Mouse (Mus musculus): Measurements from ENCODE around the gene Dip2c. TPM values are rescaled to one million over a fixed set of nuclear protein-coding genes. Genes with fewer than 3 reads are reported as not detected.
A peak's percentile ranks its signal among the peaks of the same experiment; 100 is the strongest.

Dip2c gene
- polyA plus RNA-seq, 1 experiment from 2014 or later, result 2.3 TPM

GRCm38 (mm10) chr13:9697340-9697739, 421.0 kb downstream of the Dip2c start:
- no peak for ATAC-seq
- Histone ChIP-seq H3K36me3 (ENCODE audit: control insufficient read depth, insufficient read depth, low read length) (peaks cover 8% of the 10 kb centered on the region; the same call in 1 of the 2 replicates), H3K27me3 (replicated peaks; ENCODE audit: control insufficient read depth, insufficient read depth, low read length) (no peaks in the 10 kb centered on the region), H3K9ac (ENCODE audit: low read depth, low read length) (no peak overlapping the region), H3K4me2 (ENCODE audit: low read depth, low read length) (no peak overlapping the region), H3K9me3 (ENCODE audit: control insufficient read depth, low read length) (no peaks in the 10 kb centered on the region), H3K4me3 (ENCODE audit: low read length) (no peak overlapping the region), H3K4me1 (ENCODE audit: control insufficient read depth, insufficient read depth, low read length) (no peaks in the 10 kb centered on the region), H3K27ac (ENCODE audit: low read length) (no peak overlapping the region)
- WGBS, result 95% methylated on average over 4 of the region's 4 CpGs

- H3K36me3 ChIP-seq (ENCODE audit: control insufficient read depth, insufficient read depth, low read length), result no peaks in the 10 kb centered on the region
- H3K4me2 ChIP-seq (ENCODE audit: low read depth, low read length), result no peak overlapping the region
- H3K4me1 ChIP-seq (ENCODE audit: control insufficient read depth, insufficient read depth, low read length), result no peaks in the 10 kb centered on the region
- no peak overlapping the region for H3K9ac ChIP-seq (ENCODE audit: low read depth, low read length)
- peak; percentile 48; the same call in 1 of the 2 replicates for ATAC-seq
- no peak overlapping the region for H3K27ac ChIP-seq (ENCODE audit: low read length)
- no peaks in the 10 kb centered on the region for H3K9me3 ChIP-seq (ENCODE audit: control insufficient read depth, low read length)
- 80% methylated on average over 12 of the region's 12 CpGs for WGBS
- no peaks in the 10 kb centered on the region for H3K27me3 ChIP-seq (replicated peaks; ENCODE audit: control insufficient read depth, insufficient read depth, low read length)
- no peak overlapping the region for H3K4me3 ChIP-seq (ENCODE audit: low read length)
Observed at GRCm38 (mm10) chr13:9702615-9703235, 426.4 kb downstream of the Dip2c start.

- no peaks in the 10 kb centered on the region for H3K36me3 ChIP-seq (ENCODE audit: control insufficient read depth, insufficient read depth, low read length)
- whole genome bisulfite sequencing, result 89% methylated on average over 8 of the region's 8 CpGs
- ATAC-seq, result no peak
Observed at GRCm38 (mm10) chr13:9706720-9707119, 430.4 kb downstream of the Dip2c start.

GRCm38 (mm10) chr13:9708433-9709240, 432.3 kb downstream of the Dip2c start:
- Histone ChIP-seq H3K4me3 (ENCODE audit: low read length) (no peak overlapping the region), H3K9me3 (ENCODE audit: control insufficient read depth, low read length) (no peaks in the 10 kb centered on the region), H3K4me2 (ENCODE audit: low read depth, low read length) (no peak overlapping the region), H3K27ac (ENCODE audit: low read length) (no peak overlapping the region), H3K36me3 (ENCODE audit: control insufficient read depth, insufficient read depth, low read length) (no peaks in the 10 kb centered on the region), H3K9ac (ENCODE audit: low read depth, low read length) (no peak overlapping the region), H3K4me1 (ENCODE audit: control insufficient read depth, insufficient read depth, low read length) (no peaks in the 10 kb centered on the region), H3K27me3 (replicated peaks; ENCODE audit: control insufficient read depth, insufficient read depth, low read length) (no peaks in the 10 kb centered on the region)
- ATAC-seq, result peak; percentile 56
- WGBS, result 74% methylated on average over 7 of the region's 7 CpGs

More at GRCm38 (mm10) chr13:9706720-9707119, 430.4 kb downstream of the Dip2c start:
- Histone ChIP-seq H3K9ac (ENCODE audit: low read depth, low read length) (no peak overlapping the region), H3K4me1 (ENCODE audit: control insufficient read depth, insufficient read depth, low read length) (no peaks in the 10 kb centered on the region), H3K27ac (ENCODE audit: low read length) (no peak overlapping the region), H3K4me3 (ENCODE audit: low read length) (no peak overlapping the region), H3K27me3 (replicated peaks; ENCODE audit: control insufficient read depth, insufficient read depth, low read length) (no peaks in the 10 kb centered on the region), H3K4me2 (ENCODE audit: low read depth, low read length) (no peak overlapping the region), H3K9me3 (ENCODE audit: control insufficient read depth, low read length) (no peaks in the 10 kb centered on the region)

GRCm38 (mm10) chr13:9712409-9712808, 436.1 kb downstream of the Dip2c start:
- Histone ChIP-seq H3K27me3 (replicated peaks; ENCODE audit: control insufficient read depth, insufficient read depth, low read length) (no peaks in the 10 kb centered on the region), H3K36me3 (ENCODE audit: control insufficient read depth, insufficient read depth, low read length) (no peaks in the 10 kb centered on the region), H3K4me2 (ENCODE audit: low read depth, low read length) (no peak overlapping the region), H3K4me3 (ENCODE audit: low read length) (no peak overlapping the region), H3K9me3 (ENCODE audit: control insufficient read depth, low read length) (no peaks in the 10 kb centered on the region), H3K9ac (ENCODE audit: low read depth, low read length) (no peak overlapping the region), H3K4me1 (ENCODE audit: control insufficient read depth, insufficient read depth, low read length) (no peaks in the 10 kb centered on the region), H3K27ac (ENCODE audit: low read length) (no peak overlapping the region)
- WGBS, result 94% methylated on average over 1 of the region's 1 CpGs
- ATAC-seq, result no peak

GRCm38 (mm10) chr13:9712971-9713370, 436.6 kb downstream of the Dip2c start:
- Histone ChIP-seq H3K27me3 (replicated peaks; ENCODE audit: control insufficient read depth, insufficient read depth, low read length) (no peaks in the 10 kb centered on the region), H3K27ac (ENCODE audit: low read length) (no peak overlapping the region), H3K9me3 (ENCODE audit: control insufficient read depth, low read length) (no peaks in the 10 kb centered on the region), H3K36me3 (ENCODE audit: control insufficient read depth, insufficient read depth, low read length) (no peaks in the 10 kb centered on the region), H3K4me3 (ENCODE audit: low read length) (no peak overlapping the region), H3K9ac (ENCODE audit: low read depth, low read length) (no peak overlapping the region), H3K4me1 (ENCODE audit: control insufficient read depth, insufficient read depth, low read length) (no peaks in the 10 kb centered on the region), H3K4me2 (ENCODE audit: low read depth, low read length) (no peak overlapping the region)
- ATAC-seq, result no peak
- 87% methylated on average over 3 of the region's 3 CpGs for WGBS

- 71% methylated on average over 6 of the region's 6 CpGs for WGBS
- H3K9ac ChIP-seq (ENCODE audit: low read depth, low read length), result no peak overlapping the region
- peak; percentile 52 for ATAC-seq
- H3K27me3 ChIP-seq (replicated peaks; ENCODE audit: control insufficient read depth, insufficient read depth, low read length), result no peaks in the 10 kb centered on the region
- no peaks in the 10 kb centered on the region for H3K9me3 ChIP-seq (ENCODE audit: control insufficient read depth, low read length)
- H3K36me3 ChIP-seq (ENCODE audit: control insufficient read depth, insufficient read depth, low read length), result no peaks in the 10 kb centered on the region
- no peak overlapping the region for H3K27ac ChIP-seq (ENCODE audit: low read length)
- no peak overlapping the region for H3K4me2 ChIP-seq (ENCODE audit: low read depth, low read length)
- H3K4me1 ChIP-seq (ENCODE audit: control insufficient read depth, insufficient read depth, low read length), result no peaks in the 10 kb centered on the region
- no peak overlapping the region for H3K4me3 ChIP-seq (ENCODE audit: low read length)
Observed at GRCm38 (mm10) chr13:9713462-9714134, 437.3 kb downstream of the Dip2c start.

GRCm38 (mm10) chr13:9715224-9715623, 438.9 kb downstream of the Dip2c start:
- Histone ChIP-seq H3K4me2 (ENCODE audit: low read depth, low read length) (no peak overlapping the region), H3K4me3 (ENCODE audit: low read length) (no peak overlapping the region), H3K36me3 (ENCODE audit: control insufficient read depth, insufficient read depth, low read length) (no peaks in the 10 kb centered on the region), H3K27me3 (replicated peaks; ENCODE audit: control insufficient read depth, insufficient read depth, low read length) (no peaks in the 10 kb centered on the region), H3K27ac (ENCODE audit: low read length) (no peak overlapping the region), H3K9me3 (ENCODE audit: control insufficient read depth, low read length) (no peaks in the 10 kb centered on the region), H3K9ac (ENCODE audit: low read depth, low read length) (no peak overlapping the region), H3K4me1 (ENCODE audit: control insufficient read depth, insufficient read depth, low read length) (no peaks in the 10 kb centered on the region)
- ATAC-seq, result peak; percentile 76
- WGBS, result 68% methylated on average over 1 of the region's 1 CpGs
